Mouse (Mus musculus): Measurements from ENCODE around the gene Gm17067. TPM values are rescaled to one million over a fixed set of nuclear protein-coding genes. Genes with fewer than 3 reads are reported as not detected.
A peak's percentile ranks its signal among the peaks of the same experiment; 100 is the strongest.
"Not testable (repeated sequence)": the region's sequence is repeated elsewhere in the genome, so short reads cannot be mapped to it uniquely, and the experiment has no call there.

Gm17067 gene
- total RNA-seq (2021), result not detected

DNA sequence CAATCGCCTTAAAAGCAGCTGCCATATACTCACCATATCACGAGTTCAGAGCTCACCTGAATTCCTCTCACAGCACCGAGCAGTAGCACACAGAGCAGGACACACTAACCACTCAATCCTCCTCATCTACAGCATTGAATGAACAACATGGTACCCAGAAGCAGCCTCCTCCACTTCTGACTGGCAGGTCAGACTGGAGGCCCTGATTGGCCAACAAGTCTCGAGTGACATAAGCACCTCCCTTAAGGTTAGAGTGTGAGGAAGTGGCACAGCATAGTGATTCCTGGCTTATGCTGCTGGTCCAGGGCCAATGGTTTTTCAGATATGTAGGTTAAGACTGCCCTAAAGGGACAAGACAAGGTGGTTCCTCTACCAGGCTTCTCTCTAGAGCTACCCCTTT, at the start of gene Gm17067:
Gm17067 (minus strand) TSS at position 101 of the 400 bp plus-strand sequence.
- intact Hi-C loops (cut with DNase I); DNase-seq (ENCODE audit: low spot score in 2 of 2): not testable (repeated sequence)

- intact Hi-C loops (cut with DNase I), result no loop called here
- DNase-seq (ENCODE audit: low spot score in 2 of 2), result no peak
Observed at GRCm38 (mm10) chr7:42749836-42750235, 23.0 kb upstream of the Gm17067 start.

DNA sequence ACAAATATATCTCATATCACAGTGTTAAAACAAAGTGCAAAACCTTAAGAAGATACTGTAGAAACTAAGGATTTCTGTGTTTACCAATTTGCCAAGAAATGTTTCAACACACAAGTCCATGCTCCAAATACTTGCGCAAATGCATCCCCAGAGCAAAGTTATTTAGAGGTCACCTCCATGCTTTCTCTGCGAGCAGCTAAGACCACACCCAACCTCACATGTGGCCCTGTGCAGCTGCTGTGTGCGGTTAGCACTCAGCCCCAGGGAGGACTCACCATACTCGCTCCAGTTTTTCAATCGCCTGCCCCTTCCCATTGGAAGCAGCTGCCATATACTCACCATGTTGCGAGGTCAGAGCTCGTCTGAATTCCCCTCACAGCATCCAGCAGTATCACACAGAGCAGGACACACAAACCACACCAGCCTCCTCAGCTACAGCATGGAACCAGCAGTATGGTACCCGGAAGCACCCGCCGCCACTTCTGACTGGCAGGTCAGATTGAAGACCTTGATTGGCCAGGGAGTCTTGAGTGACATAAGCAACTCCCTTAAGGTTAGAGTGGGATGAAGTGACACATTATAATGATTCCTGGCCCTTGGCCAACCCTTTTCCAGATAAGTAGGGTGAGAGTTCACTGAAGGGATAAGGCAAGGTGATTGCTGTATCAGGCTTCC, 11.9 kb upstream of the Gm17067 start:
- intact Hi-C loops (cut with DNase I), result no loop called here
- no peak for DNase-seq (ENCODE audit: low spot score in 2 of 2)

DNA sequence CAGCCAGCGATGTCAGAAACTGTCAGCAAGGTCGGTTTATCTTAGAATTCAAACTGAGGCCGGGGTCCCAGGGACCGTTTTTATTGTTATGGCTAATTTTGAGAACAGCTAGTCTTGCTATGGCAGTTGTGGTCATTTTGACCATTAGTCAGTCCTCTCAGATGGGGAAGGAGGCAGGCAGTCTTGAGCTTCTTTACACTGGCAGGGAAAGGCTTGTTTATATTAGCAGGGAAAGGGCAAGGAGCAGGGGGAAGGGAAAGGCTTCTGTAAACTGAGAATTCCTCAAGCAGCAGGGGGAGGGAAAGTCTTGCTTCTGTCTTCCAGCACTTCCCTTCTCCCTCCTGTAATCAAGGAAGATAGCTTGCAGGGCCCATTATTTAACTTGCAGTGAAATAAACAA, 33.6 kb downstream of the Gm17067 start:
- intact Hi-C loops (cut with DNase I), result loop anchor here (5.0 kb wide), 1 partner anchor 51 kb away; the partner anchor contains the start of gene Zfp976
- peak in 1 of 2 experiments; percentile 4 for DNase-seq (ENCODE audit: low spot score in 2 of 2)

GRCm38 (mm10) chr7:42692362-42693158, 34.3 kb downstream of the Gm17067 start, which contains the start of gene Zfp975:
Gene Zfp975, minus strand, starts transcription at chr7:42692742.
- DNase-seq (ENCODE audit: low spot score in 2 of 2), result peak; percentile 82 to 83
- intact Hi-C loops (cut with DNase I), result loop anchor here (5.0 kb wide), 1 partner anchor 50 kb away; the partner anchor contains the start of gene Zfp976

GRCm38 (mm10) chr7:42680081-42680480, 46.7 kb downstream of the Gm17067 start:
- DNase-seq (ENCODE audit: low spot score in 2 of 2); intact Hi-C loops (cut with DNase I): not testable (repeated sequence)

DNA sequence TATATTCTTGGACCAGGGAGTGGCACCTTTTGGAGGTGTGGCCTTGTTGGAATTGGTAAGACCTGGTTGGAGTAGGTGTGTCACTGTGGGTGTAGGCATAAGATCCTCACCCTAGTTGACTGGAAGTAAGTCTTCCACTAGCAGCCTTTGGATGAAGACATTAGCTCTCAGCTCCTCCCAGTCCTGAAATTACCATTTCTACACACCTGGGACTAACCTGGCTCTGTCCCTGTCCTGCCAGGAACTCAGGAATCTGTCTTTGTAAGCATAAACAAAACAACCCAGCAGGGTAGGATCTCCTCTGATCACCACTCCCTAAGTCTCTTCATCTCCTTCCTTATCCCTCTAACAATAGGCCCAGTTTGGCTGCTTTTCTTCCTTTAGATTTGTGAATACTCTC, 47.2 kb downstream of the Gm17067 start:
- intact Hi-C loops (cut with DNase I); DNase-seq (ENCODE audit: low spot score in 2 of 2): not testable (repeated sequence)

GRCm38 (mm10) chr7:42660140-42660539, 66.7 kb downstream of the Gm17067 start:
- intact Hi-C loops (cut with DNase I); DNase-seq (ENCODE audit: low spot score in 2 of 2): not testable (repeated sequence)

Other genes starting within 250 kb of the Gm17067 start
- 10 to 100 TPM; 17.4 to 20.0 TPM for gene Zfp141, start 221.3 kb downstream of the Gm17067 start, total RNA-seq (2021)
- not detected for gene Gm21028, start 148.4 kb downstream of the Gm17067 start, total RNA-seq (2021)
- gene Zfp977, start 134.5 kb downstream of the Gm17067 start, total RNA-seq (2021), result 1 to 10 TPM; 1.2 to 1.6 TPM
- gene Zfp976, start 84.4 kb downstream of the Gm17067 start, total RNA-seq (2021), result 1 to 10 TPM; 2.3 to 4.5 TPM
- gene Zfp975, start 34.3 kb downstream of the Gm17067 start, total RNA-seq (2021), result 1 to 10 TPM; 4.9 to 8.3 TPM
- gene Vmn2r62, start 66.5 kb upstream of the Gm17067 start, total RNA-seq (2021), result not detected
- gene Gm2381, start 140.2 kb upstream of the Gm17067 start, total RNA-seq (2021), result not detected
- not detected for gene Vmn2r63, start 206.8 kb upstream of the Gm17067 start, total RNA-seq (2021)

Measured in left cerebral cortex, postnatal 36 days (tissue).